Mouse (Mus musculus) adrenal gland, adult (tissue): ENCODE data around the gene Zfr2.

Experiments
- DNase-seq, 2 experiments: peaks; one replicate each; pipeline ENCODE4 v3.0.0; 2022 to 2023; ENCODE audit warnings: low spot score in 1 of 2; ENCODE audit not compliant: inconsistent age in 2 of 2

Zfr2 gene

GRCm38 (mm10) chr10:81301321-81301720 is 68.4 kb downstream of the Zfr2 start:
- no peak for DNase-seq
